Mouse (Mus musculus) left cerebral cortex, postnatal 4 days (tissue): ENCODE results near the gene Acbd3. TPM values are rescaled to one million over a fixed set of nuclear protein-coding genes. Genes with fewer than 3 reads are reported as not detected.

Experiments
- DNase-seq: peaks from one replicate; pipeline ENCODE4 v3.0.0-alpha.2; 2022
- intact Hi-C: fragments of 180-260 bp; cut with DNase I; formaldehyde crosslinking; loops from one replicate; pipeline ENCODE4 v1.15.1; 2025
- total RNA-seq, 2 experiments: library from RNA; stranded (reverse); gene quantifications; 2 replicates each; pipeline ENCODE4 v1.2.3; 2021

The Acbd3 gene
- total RNA-seq, 2 experiments from 2014 or later = 39.4 to 42.5 TPM

DNA sequence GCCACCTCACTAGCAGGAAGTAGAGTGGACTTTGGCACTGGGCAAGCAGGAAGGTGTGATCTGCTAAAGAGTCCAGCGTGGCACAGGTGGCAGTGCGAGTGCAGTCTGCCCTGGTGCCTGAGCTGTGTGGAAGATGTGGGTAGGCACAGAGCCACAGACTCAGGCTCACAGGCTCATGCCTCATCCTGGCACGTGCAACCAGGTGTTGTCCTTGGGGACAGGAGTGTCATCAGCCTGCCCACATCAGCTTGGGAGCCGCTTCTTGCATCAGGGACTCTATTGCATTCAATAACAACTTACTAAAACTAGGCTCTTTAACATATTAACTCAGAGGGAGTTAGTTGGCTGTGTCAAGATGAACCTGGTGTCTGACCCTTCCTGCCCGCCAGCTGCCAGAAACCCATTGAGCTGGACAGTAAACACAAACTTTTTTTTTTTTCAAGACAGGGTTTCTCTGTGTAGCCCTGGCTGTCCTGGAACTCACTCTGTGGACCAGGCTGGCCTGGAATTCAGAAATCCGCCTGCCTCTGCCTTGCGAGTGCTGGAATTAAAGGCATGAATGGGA lies 32.2 kb downstream of the Acbd3 start:
- intact Hi-C loops = no loop called here
- no peak for DNase-seq

DNA sequence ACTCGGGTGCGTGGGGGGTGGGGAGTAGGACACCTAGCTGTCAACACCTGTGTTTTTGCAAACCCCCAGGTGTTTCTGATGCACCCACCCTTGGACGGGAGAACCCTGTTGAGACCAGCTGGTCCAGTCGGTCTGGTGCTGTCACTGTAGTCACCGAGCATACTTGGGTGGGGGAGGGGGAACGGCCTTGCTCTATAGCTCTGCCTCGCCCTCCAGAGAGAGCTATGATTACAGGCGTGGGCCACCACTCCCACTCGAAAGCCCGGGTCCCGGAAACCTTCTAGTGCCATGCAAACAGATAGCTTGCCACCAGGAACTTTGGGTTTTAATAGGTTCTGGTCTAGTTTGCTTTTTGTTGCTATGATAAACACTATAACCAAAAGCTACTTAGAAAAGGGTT lies 36.3 kb downstream of the Acbd3 start:
- DNase-seq = no peak
- intact Hi-C loops = loop anchor here (5.0 to 10.0 kb wide), 3 partner anchors 330 to 587 kb away; partner anchors contain the start of gene Psen2

DNA sequence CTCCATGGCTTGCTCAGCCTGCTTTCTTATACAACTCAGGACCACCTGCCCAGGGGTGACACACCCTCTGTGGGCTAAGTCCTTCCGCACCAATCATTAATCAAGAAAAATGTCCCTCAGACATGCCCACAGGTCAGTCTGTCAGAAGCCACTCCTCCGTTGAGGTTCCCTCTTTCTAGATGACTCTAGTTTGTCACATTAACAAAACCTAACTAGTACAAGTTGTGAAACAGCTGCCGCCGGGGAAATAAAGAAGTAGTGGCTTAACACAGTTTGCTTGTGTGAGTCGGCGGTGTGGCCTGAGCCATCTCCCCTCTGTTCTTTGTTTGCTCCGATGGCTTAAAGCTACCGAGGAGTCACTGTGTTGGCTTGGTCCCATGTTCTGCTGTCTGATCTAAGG lies 36.8 kb downstream of the Acbd3 start:
- DNase-seq = no peak
- intact Hi-C loops = loop anchor here (5.0 to 10.0 kb wide), 3 partner anchors 330 to 588 kb away; partner anchors contain the start of gene Psen2

DNA sequence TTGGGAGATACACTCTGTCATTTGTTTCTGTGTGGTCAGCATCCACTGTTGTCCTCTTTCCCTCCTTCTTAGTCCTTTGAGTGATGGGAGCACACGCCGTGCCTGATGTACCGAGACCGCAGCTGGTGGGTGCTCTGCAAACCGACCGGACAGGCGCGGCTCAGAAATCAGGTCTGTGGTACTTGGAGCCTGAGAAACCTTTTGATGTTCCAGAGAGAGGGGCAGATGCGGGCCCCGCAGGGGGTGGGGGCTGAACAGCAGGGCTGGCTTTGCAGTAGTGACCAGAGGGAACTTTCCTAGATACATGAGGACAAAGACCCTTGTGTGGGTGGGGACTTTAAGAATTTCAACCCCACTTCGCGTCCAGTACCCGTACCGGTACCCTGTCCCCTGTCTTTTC lies 37.5 kb downstream of the Acbd3 start:
- intact Hi-C loops = loop anchor here (5.0 to 10.0 kb wide), 3 partner anchors 331 to 589 kb away; partner anchors contain the start of gene Psen2
- peak; percentile 82 for DNase-seq

DNA sequence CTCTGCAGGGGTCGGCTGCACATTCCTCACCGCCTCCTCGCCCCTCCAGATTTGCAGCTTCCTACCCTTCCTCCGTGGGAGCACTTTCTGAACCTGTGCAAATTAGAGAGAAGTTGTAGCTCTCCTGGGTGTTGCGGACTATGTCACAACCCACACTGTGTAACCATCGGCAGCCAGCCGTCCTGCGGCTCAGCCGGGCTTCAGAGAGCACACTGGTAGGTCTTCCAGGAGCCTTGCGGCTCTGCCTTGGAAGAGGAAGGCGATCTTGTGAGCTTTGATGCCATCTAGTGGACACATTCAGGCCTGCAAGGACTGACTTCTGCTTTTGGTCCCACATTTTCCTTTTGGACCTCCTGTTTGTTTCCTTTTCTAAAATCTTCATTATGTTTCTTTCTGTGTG lies 38.0 kb downstream of the Acbd3 start:
- DNase-seq = peak; percentile 88
- intact Hi-C loops = loop anchor here (5.0 to 10.0 kb wide), 3 partner anchors 332 to 589 kb away; partner anchors contain the start of gene Psen2

DNA sequence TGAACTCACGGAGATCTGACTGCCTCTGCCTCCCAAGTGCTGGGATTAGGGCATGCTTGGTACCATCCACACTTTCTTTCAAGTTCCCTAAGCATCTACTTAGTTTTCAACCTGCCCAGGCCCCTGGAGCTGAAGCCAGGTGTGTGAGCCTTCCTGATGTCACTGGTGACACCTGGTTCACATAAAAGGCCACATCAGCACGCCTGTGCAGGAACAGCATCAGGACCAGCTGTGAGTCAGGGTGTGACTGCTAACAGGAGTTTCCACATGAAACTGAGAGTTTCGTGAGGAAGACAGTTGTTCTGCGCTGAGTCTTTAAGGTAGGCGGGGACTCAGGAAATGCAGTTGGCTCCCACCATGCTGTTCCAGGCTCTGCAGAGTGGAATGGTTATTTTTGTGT lies 39.5 kb downstream of the Acbd3 start:
- no peak for DNase-seq
- intact Hi-C loops = loop anchor here (10.0 kb wide), 2 partner anchors 501 to 591 kb away; partner anchors contain the start of gene Psen2

DNA sequence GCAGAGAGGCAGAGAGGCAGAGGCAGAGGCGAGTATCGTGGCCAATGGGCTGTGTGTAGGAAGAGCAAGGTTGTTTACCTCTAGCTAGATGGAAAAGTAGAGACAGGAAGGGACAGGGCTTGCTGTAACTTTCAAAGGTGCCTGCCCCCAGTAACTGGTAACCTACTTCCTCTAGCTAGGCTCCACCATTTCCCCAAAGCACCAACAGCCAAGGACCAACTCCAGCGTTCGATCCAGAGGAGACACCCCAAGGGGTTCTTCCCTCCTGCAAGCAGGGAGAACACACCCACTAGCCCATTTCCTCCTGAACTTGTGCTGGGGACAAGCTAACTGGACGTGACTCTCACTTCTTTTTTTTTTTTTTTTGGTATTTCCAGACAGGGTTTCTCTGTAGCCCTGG lies 40.7 kb downstream of the Acbd3 start:
- no peak for DNase-seq
- intact Hi-C loops = loop anchor here (10.0 kb wide), 2 partner anchors 502 to 592 kb away; partner anchors contain the start of gene Psen2

DNA sequence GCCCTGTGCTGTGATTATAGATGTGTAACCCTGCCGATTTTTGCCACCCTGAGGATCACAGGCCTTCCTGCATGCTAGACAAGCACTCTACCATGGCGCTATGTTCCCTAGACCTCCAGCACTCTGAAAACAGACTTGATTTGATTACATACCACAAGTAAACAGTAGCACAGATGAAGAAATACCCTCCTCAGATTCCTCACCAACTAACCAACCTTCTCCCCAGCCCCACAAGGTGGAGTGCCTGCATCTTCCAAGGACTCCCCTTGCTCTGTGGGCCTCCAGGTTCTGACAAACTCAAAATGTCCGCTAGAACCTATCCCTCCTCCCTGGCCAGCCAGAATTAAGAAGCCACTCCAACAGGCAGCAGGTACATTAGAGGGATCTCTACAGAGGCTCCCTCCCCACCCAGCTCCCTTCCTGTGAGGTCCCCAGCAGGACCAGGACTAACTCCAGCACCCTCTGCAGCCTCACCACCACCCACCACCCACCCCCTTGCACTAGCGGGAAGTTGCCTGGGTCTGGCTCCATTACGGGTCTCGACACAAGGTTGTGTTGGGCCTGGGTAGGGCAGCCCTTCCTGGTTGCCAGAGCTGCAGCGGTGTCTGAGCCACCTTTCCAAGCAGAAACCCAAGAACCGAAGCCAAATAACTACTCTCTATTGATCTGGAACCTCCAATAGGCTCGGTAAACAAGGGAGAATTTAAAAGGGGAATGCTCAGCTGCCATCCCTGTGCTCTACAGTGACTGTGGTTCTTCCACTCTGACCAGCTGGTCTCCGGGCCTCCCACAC lies 41.9 kb downstream of the Acbd3 start:
- intact Hi-C loops = loop anchor here (10.0 kb wide), 2 partner anchors 503 to 593 kb away; partner anchors contain the start of gene Psen2
- DNase-seq = no peak

DNA sequence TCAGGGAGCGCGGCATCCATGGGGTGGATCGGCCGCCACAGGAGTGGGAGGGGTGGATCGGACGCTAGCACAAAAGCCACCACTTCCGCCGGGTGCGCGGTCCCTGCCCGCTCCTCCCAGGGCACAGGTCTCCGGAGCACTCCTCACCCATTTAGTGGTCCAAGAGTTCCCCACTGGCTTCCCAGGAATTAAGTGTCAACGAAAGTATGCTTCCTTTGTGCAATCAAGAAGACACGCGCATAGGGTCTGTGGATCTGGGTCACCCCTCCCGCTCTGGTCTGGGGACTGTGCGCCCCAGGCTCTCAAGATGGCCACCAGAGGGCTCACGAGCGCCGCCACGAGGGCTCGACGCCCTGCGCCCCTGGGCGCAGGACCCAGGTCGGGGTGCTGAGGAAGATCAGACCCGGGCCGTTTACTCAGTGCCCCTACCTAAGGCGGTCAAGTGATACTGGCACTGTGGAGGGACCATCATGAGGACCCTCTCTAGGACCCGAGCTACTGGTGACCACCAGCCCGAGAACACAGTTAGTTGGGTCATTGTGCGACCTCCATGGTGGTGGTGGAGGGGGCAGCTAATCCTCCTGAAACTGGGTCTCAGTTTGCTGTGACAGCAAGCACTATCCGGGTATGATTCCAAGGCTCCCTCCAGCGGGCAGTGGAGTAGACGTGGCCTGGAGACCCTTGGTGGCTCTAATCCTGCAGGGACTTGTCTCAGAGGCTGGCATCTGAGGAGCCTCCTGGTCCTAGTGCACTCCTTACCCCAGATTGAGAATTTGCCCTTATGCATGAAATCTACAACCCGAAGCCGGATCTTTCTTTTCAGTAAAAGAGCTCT lies 42.7 kb downstream of the Acbd3 start:
- intact Hi-C loops = loop anchor here (10.0 kb wide), 2 partner anchors 504 to 594 kb away; partner anchors contain the start of gene Psen2

DNA sequence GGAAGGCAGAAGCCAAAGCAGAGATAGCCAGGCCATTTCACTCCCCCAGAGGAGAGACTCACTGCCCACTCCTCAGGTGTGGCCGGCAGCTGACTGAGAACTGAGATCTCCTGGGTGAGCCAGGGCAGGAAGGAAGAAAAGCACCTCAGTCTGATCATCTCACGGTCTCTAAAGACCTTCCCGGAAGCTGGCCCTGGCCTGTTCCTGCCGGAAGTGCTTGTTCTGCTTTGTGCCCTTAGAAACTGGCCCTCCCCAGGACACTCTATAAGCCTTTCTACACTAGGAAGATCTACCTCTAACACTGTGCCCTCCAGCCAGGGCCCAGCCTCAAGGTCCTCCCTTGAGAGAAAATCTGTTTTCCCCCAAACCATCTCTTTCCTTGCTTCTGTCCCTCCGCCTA lies 45.5 kb downstream of the Acbd3 start:
- DNase-seq = no peak
- intact Hi-C loops = no loop called here

More for the DNA sequence above, 42.7 kb downstream of the Acbd3 start:
- DNase-seq = peak; percentile 85

DNA sequence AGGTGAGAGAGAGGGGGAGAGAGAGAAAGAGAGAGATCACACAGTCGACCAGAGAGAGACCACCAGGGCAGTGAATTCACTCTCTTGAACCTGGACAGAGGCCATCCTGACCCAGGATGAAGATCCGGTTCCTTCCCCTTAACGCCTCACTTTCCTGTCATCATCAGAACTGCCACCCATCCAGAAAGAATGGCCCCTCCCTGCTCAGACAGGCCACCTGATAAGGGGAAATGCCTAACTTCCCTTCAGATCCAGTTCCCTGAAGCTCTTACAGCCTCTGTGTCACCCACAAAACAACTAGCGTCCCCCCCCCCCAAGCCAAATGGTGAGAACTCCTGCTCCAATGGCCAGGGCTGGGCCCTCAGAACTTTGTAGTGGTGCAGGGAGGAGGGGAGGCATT lies 45.9 kb downstream of the Acbd3 start:
- no peak for DNase-seq

DNA sequence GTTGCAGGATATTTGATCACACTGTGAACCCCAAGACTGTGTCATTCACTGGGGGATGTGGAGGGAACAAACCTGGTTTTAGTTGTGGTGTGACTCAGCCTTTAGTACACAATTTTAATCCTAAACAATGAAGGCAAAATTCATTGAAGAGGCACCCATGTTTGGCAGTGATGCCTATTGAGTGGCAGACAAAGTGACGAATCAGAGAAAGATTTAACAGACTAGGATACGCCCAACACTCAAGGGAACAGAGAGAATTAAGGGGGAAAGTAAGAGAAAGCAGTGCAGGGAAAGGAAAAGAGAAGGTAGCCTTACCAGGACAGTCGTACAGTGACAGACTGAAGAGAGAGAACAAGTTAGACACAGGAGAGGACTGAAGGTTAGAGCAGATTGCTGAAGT lies 46.4 kb downstream of the Acbd3 start:
- intact Hi-C loops = no loop called here
- DNase-seq = no peak

More for the DNA sequence above, 45.9 kb downstream of the Acbd3 start:
- intact Hi-C loops = no loop called here

DNA sequence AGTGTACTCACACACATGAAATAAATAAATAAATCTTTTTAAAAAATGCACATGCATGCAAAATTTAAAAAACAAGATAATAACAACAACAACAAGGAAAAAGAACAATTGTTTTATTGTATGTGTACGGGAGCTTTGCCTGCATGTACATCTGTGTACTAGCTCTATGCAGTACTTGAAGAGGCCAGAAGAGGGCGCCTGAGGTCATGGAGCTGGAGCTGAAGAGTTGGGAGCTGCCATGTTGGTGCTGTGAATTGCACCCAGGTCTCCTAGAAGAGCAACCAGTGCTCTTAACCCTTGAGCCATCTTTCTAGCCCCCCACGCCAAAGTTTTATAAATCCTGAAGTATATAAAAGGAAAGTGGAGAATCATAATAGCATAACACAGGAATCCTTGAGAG lies 48.8 kb downstream of the Acbd3 start:
- DNase-seq = no peak
- intact Hi-C loops = no loop called here

DNA sequence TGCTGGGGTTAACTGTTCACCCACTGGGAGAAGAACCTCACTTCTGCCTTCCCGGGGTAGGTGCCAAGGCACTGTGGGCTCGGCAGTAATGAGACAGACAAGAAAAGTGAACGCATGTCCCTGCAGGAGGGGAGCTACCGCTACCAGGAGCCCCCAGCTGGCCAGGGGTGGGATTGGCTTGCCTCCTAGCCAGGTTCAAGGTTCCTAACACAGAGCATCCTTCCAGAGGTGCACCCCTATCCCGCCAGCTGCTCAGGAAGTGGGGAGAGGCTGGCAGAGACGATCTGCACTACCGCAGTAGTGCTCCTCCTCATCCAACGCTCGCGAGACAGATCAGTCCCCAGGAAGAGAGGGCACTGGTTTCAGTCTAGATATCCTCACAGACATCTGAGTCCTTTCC lies 49.5 kb downstream of the Acbd3 start:
- no peak for DNase-seq
- intact Hi-C loops = no loop called here

DNA sequence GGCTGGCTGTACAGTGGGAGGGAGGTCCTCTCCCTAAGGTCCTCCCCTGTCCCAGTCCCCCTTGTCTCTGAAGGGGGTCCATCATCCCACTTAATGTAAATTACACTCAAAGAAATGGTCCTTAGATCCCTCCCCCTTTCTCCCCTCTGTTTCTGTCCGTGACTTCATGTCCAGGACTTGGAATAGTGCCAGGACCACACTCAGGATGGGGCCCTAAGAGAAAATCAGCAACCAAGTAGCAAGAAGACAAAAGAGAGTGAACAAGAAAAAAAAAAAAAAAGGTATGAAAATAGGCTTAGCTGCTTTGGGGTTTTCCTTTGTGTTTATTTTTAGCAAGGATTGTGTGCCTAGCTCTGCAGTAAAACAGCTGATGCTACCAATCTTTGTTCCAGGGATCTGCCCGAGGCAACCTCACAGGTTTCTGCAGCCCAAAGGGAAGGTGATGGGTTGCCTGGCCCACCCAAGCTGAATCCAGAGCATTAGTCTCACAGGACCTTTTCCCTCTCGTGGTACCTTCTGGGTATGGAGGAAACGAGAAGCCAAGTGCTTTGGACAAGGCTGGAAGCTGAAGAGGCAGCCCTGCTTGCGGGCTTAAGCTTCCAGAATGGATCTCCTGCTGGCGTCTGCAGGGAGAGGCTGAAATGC lies 50.1 kb downstream of the Acbd3 start:
- intact Hi-C loops = no loop called here

DNA sequence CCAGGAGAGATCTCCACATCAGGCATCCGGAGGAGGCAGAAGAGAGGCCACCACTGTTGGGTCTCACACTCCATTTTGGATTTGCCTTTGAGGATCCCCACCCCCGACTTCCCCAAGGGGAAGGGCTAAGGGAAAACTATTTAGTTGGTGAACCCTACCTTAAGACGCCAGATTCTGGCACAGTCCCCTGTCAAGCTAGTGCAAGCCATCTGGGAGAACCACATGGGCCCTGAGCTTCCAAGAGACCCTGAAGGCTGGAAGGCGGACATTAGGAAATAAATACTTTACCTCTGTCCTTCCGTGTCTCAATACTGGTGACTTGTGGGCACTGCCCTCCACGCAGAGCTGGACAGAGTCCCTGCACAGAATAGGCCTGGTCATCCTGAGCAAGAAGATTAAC lies 50.7 kb downstream of the Acbd3 start:
- intact Hi-C loops = no loop called here

More for the DNA sequence above, 50.1 kb downstream of the Acbd3 start:
- DNase-seq = no peak

DNA sequence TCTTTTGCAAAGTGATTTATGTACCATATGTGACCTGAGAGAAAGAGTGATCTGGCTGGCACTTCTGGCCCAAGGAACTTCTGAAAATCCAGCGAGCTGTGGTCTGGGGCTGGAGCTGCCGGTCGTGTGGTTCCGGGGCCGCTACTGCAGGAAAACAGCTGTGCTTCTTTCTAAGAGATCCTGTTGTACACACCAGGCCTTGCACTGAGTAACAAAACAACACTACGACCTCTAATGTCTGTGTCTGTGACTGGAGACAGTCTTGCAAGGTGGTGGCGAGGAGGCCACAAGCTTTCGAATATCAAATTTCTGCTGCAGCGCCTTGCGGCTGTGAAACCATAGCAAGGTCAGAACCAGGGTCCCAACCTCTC lies 51.4 kb downstream of the Acbd3 start:
- intact Hi-C loops = no loop called here
- DNase-seq = no peak

More for the DNA sequence above, 50.7 kb downstream of the Acbd3 start:
- DNase-seq = no peak

DNA sequence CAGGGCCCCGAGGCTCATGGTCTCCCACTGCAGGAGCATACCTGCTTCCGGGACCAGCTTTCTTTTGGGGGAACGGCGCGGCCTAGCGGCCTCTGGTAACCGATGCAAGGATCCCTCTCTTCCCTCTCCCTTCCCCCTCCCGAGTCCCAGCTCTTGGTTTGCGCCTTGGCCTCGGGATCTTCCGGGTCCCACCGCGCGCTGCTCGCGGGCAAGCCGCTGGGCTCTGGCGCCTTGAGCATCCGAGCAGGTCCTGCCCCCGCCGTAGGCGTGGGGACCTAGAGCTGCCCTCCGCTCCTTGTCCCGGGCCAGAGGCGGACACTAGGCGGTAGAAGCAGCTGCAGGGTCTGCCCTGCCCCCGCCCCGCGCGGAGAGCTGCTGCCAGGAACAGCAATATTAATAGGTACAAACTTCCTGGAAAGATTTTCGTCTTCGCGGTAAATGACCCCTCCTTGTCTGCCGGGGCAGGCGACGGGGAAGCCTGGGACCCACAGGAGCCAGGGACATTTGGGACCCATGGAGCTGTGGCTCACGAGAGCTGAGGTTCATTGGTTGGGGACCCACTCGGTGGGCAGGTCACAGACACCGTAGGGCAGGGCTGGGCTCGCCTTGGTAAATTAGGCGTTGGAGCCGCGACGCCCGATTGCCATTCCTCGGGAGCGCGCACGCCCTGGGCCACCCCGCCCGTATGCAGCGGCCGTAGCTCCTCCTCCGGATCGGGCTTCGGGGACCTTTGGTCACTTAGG lies 52.0 kb downstream of the Acbd3 start:
- peak; percentile 87 for DNase-seq
- intact Hi-C loops = no loop called here

DNA sequence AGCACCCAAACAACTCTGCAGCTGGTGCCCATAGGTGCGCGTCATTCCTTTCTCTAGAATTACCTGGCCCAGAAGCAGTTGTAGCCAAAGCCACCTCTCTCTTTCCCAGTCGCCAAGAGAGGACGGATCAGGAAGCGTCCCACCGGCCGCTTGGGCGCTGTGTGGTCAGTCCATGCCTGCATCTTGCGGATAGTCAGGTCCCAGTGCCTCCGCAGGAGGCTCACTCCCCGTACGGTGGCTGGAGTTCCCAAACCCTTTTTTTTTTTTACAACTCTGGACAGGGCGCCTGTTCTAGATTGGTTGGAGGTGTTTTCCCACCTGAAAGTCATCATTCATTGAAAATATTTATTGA lies 52.5 kb downstream of the Acbd3 start:
- DNase-seq = no peak
- intact Hi-C loops = no loop called here

DNA sequence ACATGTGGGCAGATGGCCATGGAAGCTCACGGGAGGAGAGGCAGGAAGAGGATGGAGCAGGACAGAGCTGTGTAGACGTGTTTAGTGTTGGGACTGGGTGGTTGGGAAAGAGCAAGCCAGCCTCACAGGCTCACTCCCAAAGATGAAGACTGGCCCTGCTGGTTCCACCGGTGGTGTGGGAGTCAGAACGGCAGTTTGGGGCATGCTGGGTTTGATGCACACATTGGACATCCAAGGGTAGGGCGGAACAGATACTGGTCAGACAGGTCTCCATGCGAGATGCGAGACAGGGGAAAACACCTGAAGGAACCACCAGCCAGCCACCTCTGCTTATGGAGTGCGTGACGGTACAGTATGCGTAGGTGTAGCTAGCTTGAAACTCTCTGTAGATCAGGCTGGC lies 53.1 kb downstream of the Acbd3 start:
- DNase-seq = no peak
- intact Hi-C loops = no loop called here
